Mouse (Mus musculus): Measurements from ENCODE around the gene Bbs5. TPM values are rescaled to one million over a fixed set of nuclear protein-coding genes. Genes with fewer than 3 reads are reported as not detected.

Gene Bbs5
- total RNA-seq (2023) = under 1 TPM; 0.68 to 0.90 TPM

GRCm38 (mm10) chr2:69646726-69647490, at the start of gene Bbs5:
Bbs5 (plus strand) TSS chr2:69647171.

GRCm38 (mm10) chr2:69669853-69670252, 22.9 kb downstream of the Bbs5 start, which contains the start of gene Klhl41:
Klhl41 (plus strand) TSS chr2:69670120.

GRCm38 (mm10) chr2:69712981-69713625, 66.1 kb downstream of the Bbs5 start, which contains the start of gene Fastkd1:
Fastkd1 (minus strand) TSS chr2:69713516.

Other genes with a start within 250 kb of the Bbs5 start
- not detected for gene Lrp2, start 61.1 kb upstream of the Bbs5 start, total RNA-seq (2023)
- under 1 TPM; 0.20 to 0.31 TPM for gene Klhl41, start 22.9 kb downstream of the Bbs5 start, total RNA-seq (2023)
- gene Fastkd1, start 66.3 kb downstream of the Bbs5 start, total RNA-seq (2023) = 1 to 10 TPM; 4.8 to 5.3 TPM
- gene Ppig, start 75.4 kb downstream of the Bbs5 start, total RNA-seq (2023) = 10 to 100 TPM; 51.0 to 60.3 TPM
- gene Ccdc173, start 142.4 kb downstream of the Bbs5 start, total RNA-seq (2023) = 1 to 10 TPM in 1 of 2 experiments, under 1 TPM in 1; 0.51 to 1.4 TPM
- 10 to 100 TPM; 18.6 to 21.2 TPM for gene Phospho2, start 142.5 kb downstream of the Bbs5 start, total RNA-seq (2023)
- gene Klhl23, start 174.8 kb downstream of the Bbs5 start, total RNA-seq (2023) = 1 to 10 TPM; 6.0 to 8.3 TPM
- 10 to 100 TPM; 89.0 to 98.2 TPM for gene Ssb, start 214.4 kb downstream of the Bbs5 start, total RNA-seq (2023)
- gene Mettl5, start 238.4 kb downstream of the Bbs5 start, total RNA-seq (2023) = 10 to 100 TPM in 1 of 2 experiments, 1 to 10 TPM in 1; 9.4 to 10.0 TPM

Data from neutrophil, adult 83 days (primary cell).